Comparison of ENCODE assay signal across 11 mouse cellular contexts in the genomic region with DNA sequence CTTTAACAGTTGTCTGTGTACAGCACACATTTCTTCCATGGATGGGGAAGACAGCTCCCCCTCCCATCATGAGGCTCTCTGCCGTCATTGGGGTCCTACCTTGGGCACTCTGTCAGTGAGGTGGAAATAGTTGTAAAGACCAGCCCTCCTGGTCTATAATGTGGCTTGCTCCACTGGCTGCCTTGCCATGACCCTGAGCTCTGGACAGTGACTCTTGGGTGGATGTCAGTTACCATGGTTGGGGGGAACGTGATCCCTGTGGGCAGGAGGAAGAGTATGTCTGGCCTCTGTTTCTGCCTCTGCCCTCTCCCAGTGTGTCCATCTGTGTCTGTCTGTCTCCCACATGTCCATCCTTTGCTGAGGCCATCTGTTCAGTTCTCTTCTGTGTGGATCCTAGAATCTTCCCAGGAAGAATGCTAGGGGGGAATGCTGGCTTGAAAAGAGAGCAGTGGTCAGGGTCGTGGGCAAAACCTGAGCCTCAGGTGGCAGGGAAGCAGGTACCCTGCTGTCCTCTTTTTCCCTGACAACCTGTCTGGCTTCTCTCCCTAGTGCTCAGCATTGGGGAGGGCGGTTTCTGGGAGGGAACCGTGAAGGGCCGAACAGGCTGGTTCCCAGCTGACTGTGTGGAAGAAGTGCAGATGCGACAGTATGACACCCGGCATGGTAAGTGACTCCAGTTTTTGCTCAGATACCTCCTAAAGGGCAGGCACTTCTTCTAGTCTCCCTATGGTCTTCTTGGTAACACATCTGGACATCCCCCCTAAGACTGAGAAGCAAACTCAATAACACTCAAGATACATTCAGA. TPM values are rescaled to one million over a fixed set of nuclear protein-coding genes. Genes with fewer than 3 reads are reported as not detected.
DNase-seq lines count a peak whose midpoint lies in the region; ATAC-seq and TF ChIP-seq lines count a peak whose summit lies in the region.
"Had no signal": no experiment of that assay in that cellular context is flagged by ENCODE, and none has a peak within 500 bp of the region (broad histone marks: within the 10 kb centered on the region; RNA-seq: fewer than 3 reads in every experiment).

No protein-coding gene starts in this region.

- 70% methylated on average over 8 of the region's 8 CpGs for WGBS in kidney, embryonic 15.5 days
- 73% methylated on average over 8 of the region's 8 CpGs for WGBS in embryonic facial prominence, embryonic 10.5 days
- 69% methylated on average over 8 of the region's 8 CpGs for WGBS in hindbrain, postnatal 0 days
- 65% methylated on average over 8 of the region's 8 CpGs for WGBS in neural tube, embryonic 13.5 days

- peaks cover 13% of the 10 kb centered on the region for H3K4me1 ChIP-seq in kidney, embryonic 15.5 days
- H3K4me1 ChIP-seq in embryonic facial prominence, embryonic 10.5 days: peaks cover 14% of the 10 kb centered on the region
- peaks cover 4% of the 10 kb centered on the region; the same call in 1 of the 2 replicates for H3K4me1 ChIP-seq in hindbrain, postnatal 0 days (ENCODE audit: insufficient read depth, low read length)
- peaks cover 16% of the 10 kb centered on the region for H3K4me1 ChIP-seq in neural tube, embryonic 13.5 days (replicated peaks)

- no peak for ATAC-seq in kidney, embryonic 15.5 days (replicated peaks; ENCODE audit: low FRiP score)
- ATAC-seq in hindbrain, postnatal 0 days: no peak
- no peak for ATAC-seq in neural tube, embryonic 13.5 days (ENCODE audit: low read depth)
- ATAC-seq in frontal cortex, adult (ENCODE audit: low TSS enrichment): no peak

- DNase-seq in kidney, postnatal 25 days: no peak
- DNase-seq in embryonic facial prominence, embryonic 10.5 days (ENCODE audit: low spot score): no peak
- no peak for DNase-seq in hindbrain, postnatal 0 days (ENCODE audit: low spot score)
- no peak for DNase-seq in right cerebral cortex, postnatal 36 days (ENCODE audit: low spot score in 2 of 2)
- no peak for DNase-seq in frontal cortex, postnatal 14 days (ENCODE audit: low spot score in 2 of 2)
- DNase-seq: adrenal gland, postnatal 14 days; thymus, adult 2 months had no signal

- H3K27ac ChIP-seq in kidney, embryonic 15.5 days: no peak overlapping the region
- H3K27ac ChIP-seq in embryonic facial prominence, embryonic 10.5 days (replicated peaks): no peak overlapping the region
- no peak overlapping the region for H3K27ac ChIP-seq in hindbrain, postnatal 0 days
- H3K27ac ChIP-seq in neural tube, embryonic 13.5 days (replicated peaks): no peak overlapping the region

- peak overlapping the region; percentile 45; the same call in 1 of the 2 replicates for H3K9ac ChIP-seq in kidney, embryonic 15.5 days
- peak overlapping the region; percentile 73 for H3K9ac ChIP-seq in hindbrain, postnatal 0 days (replicated peaks; ENCODE audit: low read length)
- H3K9ac ChIP-seq in neural tube, embryonic 13.5 days: peak overlapping the region; percentile 72; the same call in 1 of the 2 replicates

- no peak for TF ChIP-seq CTCF in hindbrain, postnatal 0 days (IDR thresholded peaks at IDR 0.05; ENCODE audit: low read depth)

- peaks cover 48% of the 10 kb centered on the region for H3K27me3 ChIP-seq in kidney, embryonic 15.5 days
- peaks cover 49% of the 10 kb centered on the region for H3K27me3 ChIP-seq in embryonic facial prominence, embryonic 10.5 days (replicated peaks; ENCODE audit: low read depth, poor library complexity, severe bottlenecking)
- H3K27me3 ChIP-seq in hindbrain, postnatal 0 days (ENCODE audit: insufficient read depth, low read length): no peaks in the 10 kb centered on the region
- H3K27me3 ChIP-seq in neural tube, embryonic 13.5 days: peaks cover 48% of the 10 kb centered on the region

- H3K36me3 ChIP-seq in kidney, embryonic 15.5 days: no peaks in the 10 kb centered on the region
- peaks cover 11% of the 10 kb centered on the region; the same call in 1 of the 2 replicates for H3K36me3 ChIP-seq in embryonic facial prominence, embryonic 10.5 days (replicated peaks)
- no peaks in the 10 kb centered on the region; the same call in 1 of the 2 replicates for H3K36me3 ChIP-seq in hindbrain, postnatal 0 days (ENCODE audit: insufficient read depth, low read length)
- peaks cover 18% of the 10 kb centered on the region; the same call in 1 of the 2 replicates for H3K36me3 ChIP-seq in neural tube, embryonic 13.5 days

- peak overlapping the region; percentile 65 for H3K4me3 ChIP-seq in kidney, embryonic 15.5 days (replicated peaks)
- peak overlapping the region; percentile 74 for H3K4me3 ChIP-seq in embryonic facial prominence, embryonic 10.5 days
- peak overlapping the region; percentile 67 for H3K4me3 ChIP-seq in hindbrain, postnatal 0 days (ENCODE audit: low read length)
- peak overlapping the region; percentile 60 for H3K4me3 ChIP-seq in neural tube, embryonic 13.5 days

- no peaks in the 10 kb centered on the region for H3K9me3 ChIP-seq in kidney, embryonic 15.5 days (replicated peaks)
- H3K9me3 ChIP-seq in embryonic facial prominence, embryonic 10.5 days: no peaks in the 10 kb centered on the region
- no peaks in the 10 kb centered on the region for H3K9me3 ChIP-seq in hindbrain, postnatal 0 days (ENCODE audit: low read length)
- no peaks in the 10 kb centered on the region for H3K9me3 ChIP-seq in neural tube, embryonic 13.5 days

- H3K4me2 ChIP-seq in kidney, embryonic 15.5 days: peak overlapping the region; percentile 94
- peak overlapping the region; percentile 90 for H3K4me2 ChIP-seq in hindbrain, postnatal 0 days (ENCODE audit: low read depth, low read length)
- peak overlapping the region; percentile 90 for H3K4me2 ChIP-seq in neural tube, embryonic 13.5 days

RNA-seq across cellular contexts. Expression of a gene that starts 25.4 kb away (rescaled TPM):
- polyA plus RNA-seq in kidney, embryonic 15.5 days (2015; fragmentation: Nextera tagmentation; extraction: Ambion mirVana): 1.8 and 2.2 TPM in 2 replicates
- 1.3 and 2.4 TPM in 2 replicates for polyA plus RNA-seq in embryonic facial prominence, embryonic 10.5 days (2016; fragmentation: Nextera tagmentation; extraction: Ambion mirVana)
- 43.6 and 61.8 TPM in 2 replicates for total RNA-seq in hindbrain, postnatal 0 days (2014; rRNA removed)
- 7.1 and 8.7 TPM in 2 replicates for polyA plus RNA-seq in hindbrain, postnatal 0 days (2015; fragmentation: Nextera tagmentation; extraction: Ambion mirVana)
- 6.5 and 8.0 TPM in 2 replicates for polyA plus RNA-seq in neural tube, embryonic 13.5 days (2015; fragmentation: Nextera tagmentation; extraction: Ambion mirVana)

RNA-seq across cellular contexts. Expression of a gene that starts 43.3 kb away (rescaled TPM):
- 0.22 and 0.27 TPM in 2 replicates for polyA plus RNA-seq in kidney, embryonic 15.5 days (2015; fragmentation: Nextera tagmentation; extraction: Ambion mirVana)
- polyA plus RNA-seq in embryonic facial prominence, embryonic 10.5 days (2016; fragmentation: Nextera tagmentation; extraction: Ambion mirVana): 0.18 TPM in 1 of 2 replicates, not detected in the other
- total RNA-seq in hindbrain, postnatal 0 days (2014; rRNA removed): 2.4 and 3.3 TPM in 2 replicates
- 2.1 TPM in 2 replicates for polyA plus RNA-seq in hindbrain, postnatal 0 days (2015; fragmentation: Nextera tagmentation; extraction: Ambion mirVana)
- 0.48 and 1.5 TPM in 2 replicates for polyA plus RNA-seq in neural tube, embryonic 13.5 days (2015; fragmentation: Nextera tagmentation; extraction: Ambion mirVana)
- total RNA-seq: liver, adult 2 months had no signal

RNA-seq across cellular contexts. Expression of a gene that starts 47.6 kb away (rescaled TPM):
- 14.4 and 18.7 TPM in 2 replicates for polyA plus RNA-seq in kidney, embryonic 15.5 days (2015; fragmentation: Nextera tagmentation; extraction: Ambion mirVana)
- polyA plus RNA-seq in embryonic facial prominence, embryonic 10.5 days (2016; fragmentation: Nextera tagmentation; extraction: Ambion mirVana): 11.2 and 11.5 TPM in 2 replicates
- 34.6 and 35.8 TPM in 2 replicates for total RNA-seq in hindbrain, postnatal 0 days (2014; rRNA removed)
- 28.5 and 28.9 TPM in 2 replicates for polyA plus RNA-seq in hindbrain, postnatal 0 days (2015; fragmentation: Nextera tagmentation; extraction: Ambion mirVana)
- 18.4 and 19.1 TPM in 2 replicates for polyA plus RNA-seq in neural tube, embryonic 13.5 days (2015; fragmentation: Nextera tagmentation; extraction: Ambion mirVana)
